Mouse (Mus musculus) layer of hippocampus, adult 11-12 months (tissue): ENCODE results near the gene Vmn1r46.
"Not testable (repeated sequence)": the region's sequence is repeated elsewhere in the genome, so short reads cannot be mapped to it uniquely, and the experiment has no call there.

ENCODE experiments used
- DNase-seq: peaks from one replicate; pipeline ENCODE4 v3.0.0; 2022; ENCODE audit warnings: low spot score

Vmn1r46 gene

GRCm38 (mm10) chr6:89969013-89969412 is at the start of gene Vmn1r46:
Gene Vmn1r46 (plus strand): TSS chr6:89969313.
- DNase-seq: no peak

GRCm38 (mm10) chr6:89940498-89940897 is 28.6 kb upstream of the Vmn1r46 start, which contains the start of gene Vmn1r45:
Gene Vmn1r45 (minus strand): TSS chr6:89940598.
- DNase-seq: not testable (repeated sequence)

GRCm38 (mm10) chr6:89940926-89941325 is 28.2 kb upstream of the Vmn1r46 start:
- no peak for DNase-seq

GRCm38 (mm10) chr6:89953556-89953955 is 15.6 kb upstream of the Vmn1r46 start:
- no peak for DNase-seq

GRCm38 (mm10) chr6:89966341-89966740 is 2.8 kb upstream of the Vmn1r46 start:
- DNase-seq: no peak

GRCm38 (mm10) chr6:89985989-89986388 is 16.9 kb downstream of the Vmn1r46 start:
- no peak for DNase-seq

- not testable (repeated sequence) for DNase-seq
These were observed 46.7 kb downstream of the Vmn1r46 start, which contains the start of gene Vmn1r47 for GRCm38 (mm10) chr6:90015847-90016246. Gene Vmn1r47 (plus strand): TSS chr6:90016147.
